Mouse (Mus musculus) cerebellum, adult 18-20 months (tissue): ENCODE measurements around the gene Cilp2.

Experiments
- DNase-seq, 2 experiments: peaks; one replicate each; pipeline ENCODE4 v3.0.0; 2021

Gene Cilp2

GRCm38 (mm10) chr8:69887289-69888243 is at the start of gene Cilp2:
Cilp2 (minus strand) TSS chr8:69887687.
- no peak for DNase-seq

- no peak for DNase-seq
Observed at GRCm38 (mm10) chr8:69936050-69936794, 48.7 kb upstream of the Cilp2 start.

- DNase-seq: no peak
Observed at GRCm38 (mm10) chr8:69935431-69935830, 47.9 kb upstream of the Cilp2 start.

GRCm38 (mm10) chr8:69934582-69934981 is 47.1 kb upstream of the Cilp2 start:
- DNase-seq: no peak

GRCm38 (mm10) chr8:69933811-69934210 is 46.3 kb upstream of the Cilp2 start:
- no peak for DNase-seq

GRCm38 (mm10) chr8:69926901-69927300 is 39.4 kb upstream of the Cilp2 start:
- DNase-seq: no peak

- DNase-seq: no peak
Observed at GRCm38 (mm10) chr8:69923986-69924385, 36.5 kb upstream of the Cilp2 start.

GRCm38 (mm10) chr8:69921141-69921540 is 33.7 kb upstream of the Cilp2 start:
- DNase-seq: no peak

GRCm38 (mm10) chr8:69919876-69920662 is 32.6 kb upstream of the Cilp2 start:
- peak in 1 of 2 experiments; percentile 25 for DNase-seq

- peak; percentile 81 to 83 for DNase-seq
Observed at GRCm38 (mm10) chr8:69919010-69919409, 31.5 kb upstream of the Cilp2 start.

GRCm38 (mm10) chr8:69918506-69918905 is 31.0 kb upstream of the Cilp2 start:
- DNase-seq: no peak

- DNase-seq: no peak
Observed at GRCm38 (mm10) chr8:69915748-69916147, 28.3 kb upstream of the Cilp2 start.

GRCm38 (mm10) chr8:69914526-69914925 is 27.0 kb upstream of the Cilp2 start:
- no peak for DNase-seq

GRCm38 (mm10) chr8:69912478-69913074 is 25.1 kb upstream of the Cilp2 start:
- no peak for DNase-seq

GRCm38 (mm10) chr8:69911917-69912316 is 24.4 kb upstream of the Cilp2 start:
- DNase-seq: no peak

GRCm38 (mm10) chr8:69907106-69907505 is 19.6 kb upstream of the Cilp2 start:
- no peak for DNase-seq

- no peak for DNase-seq
Observed at GRCm38 (mm10) chr8:69906260-69906659, 18.8 kb upstream of the Cilp2 start.

GRCm38 (mm10) chr8:69904096-69904495 is 16.6 kb upstream of the Cilp2 start:
- no peak for DNase-seq

- peak; percentile 99 for DNase-seq
Observed at GRCm38 (mm10) chr8:69903063-69903542, 15.6 kb upstream of the Cilp2 start.

GRCm38 (mm10) chr8:69902163-69903062 is 14.9 kb upstream of the Cilp2 start, which contains the start of the genes Tssk6, Ndufa13 and Yjefn3:
Tssk6 (plus strand) TSS chr8:69902184.
Ndufa13 (minus strand) TSS chr8:69902558.
Yjefn3 (minus strand) TSS chr8:69902712.
- peak; percentile 40 to 63 for DNase-seq
